Mouse (Mus musculus) telencephalon, adult 2 months (tissue): Measurements from ENCODE around the gene Mak.

Experiments
- DNase-seq: peaks from one replicate; pipeline ENCODE4 v3.0.0-alpha.2; 2011; ENCODE audit warnings: low read depth, low spot score

Mak gene

GRCm38 (mm10) chr13:41073819-41074218 lies 5.7 kb downstream of the Mak start:
- DNase-seq, result no peak

GRCm38 (mm10) chr13:41071617-41072016 lies 7.9 kb downstream of the Mak start:
- no peak for DNase-seq

- DNase-seq, result no peak
Measured at GRCm38 (mm10) chr13:41067618-41068017, 11.9 kb downstream of the Mak start.

GRCm38 (mm10) chr13:41051965-41052364 lies 27.5 kb downstream of the Mak start:
- DNase-seq, result no peak

- no peak for DNase-seq
Measured at GRCm38 (mm10) chr13:41047280-41047679, 32.2 kb downstream of the Mak start.

GRCm38 (mm10) chr13:41045901-41046300 lies 33.6 kb downstream of the Mak start:
- DNase-seq, result no peak

- peak; percentile 32 for DNase-seq
Measured at GRCm38 (mm10) chr13:41042511-41042910, 37.0 kb downstream of the Mak start.

- no peak for DNase-seq
Measured at GRCm38 (mm10) chr13:41030098-41030497, 49.4 kb downstream of the Mak start.

GRCm38 (mm10) chr13:41022099-41022498 lies 57.4 kb downstream of the Mak start:
- no peak for DNase-seq

- DNase-seq, result no peak
Measured at GRCm38 (mm10) chr13:41021607-41022006, 57.9 kb downstream of the Mak start.

- no peak for DNase-seq
Measured at GRCm38 (mm10) chr13:41020494-41020893, 59.0 kb downstream of the Mak start.

- no peak for DNase-seq
Measured at GRCm38 (mm10) chr13:41018756-41019591, 60.5 kb downstream of the Mak start.

- no peak for DNase-seq
Measured at GRCm38 (mm10) chr13:41018236-41018635, 61.3 kb downstream of the Mak start.

GRCm38 (mm10) chr13:41017832-41018231 lies 61.7 kb downstream of the Mak start:
- DNase-seq, result no peak

GRCm38 (mm10) chr13:41016797-41017405 lies 62.6 kb downstream of the Mak start:
- no peak for DNase-seq

- peak; percentile 91 for DNase-seq
Measured at GRCm38 (mm10) chr13:41015829-41016634, 63.5 kb downstream of the Mak start, which contains the start of gene Tmem14c. Gene Tmem14c, plus strand, starts transcription at chr13:41016292.

GRCm38 (mm10) chr13:41008946-41009345 lies 70.6 kb downstream of the Mak start:
- no peak for DNase-seq

- DNase-seq, result no peak
Measured at GRCm38 (mm10) chr13:41008271-41008670, 71.2 kb downstream of the Mak start.

- DNase-seq, result no peak
Measured at GRCm38 (mm10) chr13:41006244-41006643, 73.3 kb downstream of the Mak start.

GRCm38 (mm10) chr13:41002001-41002400 lies 77.5 kb downstream of the Mak start:
- DNase-seq, result no peak

GRCm38 (mm10) chr13:41000926-41001639 lies 78.4 kb downstream of the Mak start, which contains the start of gene Pak1ip1:
Gene Pak1ip1, plus strand, starts transcription at chr13:41001023.
- DNase-seq, result peak; percentile 94
